Mouse (Mus musculus): ENCODE results near the gene Ift27. TPM values are rescaled to one million over a fixed set of nuclear protein-coding genes. Genes with fewer than 3 reads are reported as not detected.

Ift27 gene
- total RNA-seq (2014; fragmentation: Nextera tagmentation): 53.3 and 75.4 TPM in 2 replicates
- 10.8 and 16.3 TPM in 2 replicates for total RNA-seq (2017)

DNA sequence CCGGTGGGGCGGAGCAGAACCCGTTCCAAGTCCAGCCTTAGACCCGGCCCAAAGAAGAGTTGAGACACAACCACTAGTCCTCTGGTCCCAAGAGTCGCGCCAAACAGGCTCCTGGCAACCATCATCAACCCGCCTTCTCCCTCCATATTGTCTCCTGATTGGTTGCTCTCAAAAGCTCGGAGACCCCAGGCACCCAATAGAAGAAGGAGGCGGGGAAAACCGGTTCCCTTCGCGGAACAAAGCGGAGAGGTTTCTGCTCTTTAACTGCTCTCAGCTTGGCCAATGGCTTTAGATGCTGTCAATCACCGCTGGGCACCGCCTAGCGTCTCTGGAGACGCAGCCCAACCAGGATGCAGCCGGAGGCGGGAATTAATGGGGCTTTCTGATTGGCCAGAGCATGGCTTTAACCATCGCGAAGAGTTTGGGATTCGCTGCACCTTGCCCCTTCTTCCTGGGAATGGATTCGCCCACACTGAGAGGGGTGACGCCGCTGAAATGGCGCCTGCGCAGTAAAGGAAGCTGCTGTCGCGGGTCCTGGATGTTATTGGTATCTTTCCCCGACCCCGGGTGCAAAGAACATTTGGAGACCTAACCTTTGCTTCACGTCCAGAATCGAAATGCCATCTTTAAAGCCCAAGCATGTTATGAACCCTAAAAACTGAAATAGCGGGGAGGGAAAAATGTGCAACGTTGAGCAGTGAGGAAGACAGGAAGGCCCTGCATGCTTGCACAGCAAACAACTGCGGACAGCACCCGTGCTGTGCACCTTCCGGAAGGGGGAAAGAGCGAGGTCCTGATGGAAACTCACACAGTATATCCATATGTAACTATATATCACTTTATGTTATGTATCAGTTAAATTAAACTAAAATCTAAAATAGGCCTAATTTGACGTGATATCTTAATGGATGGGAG, at the start of gene Ift27:
Gene Ift27, minus strand, starts transcription at position 136 of the 915 bp plus-strand sequence.
- peak; percentile 86 for ATAC-seq (replicated peaks; ENCODE audit: poor library complexity, severe bottlenecking)

- ATAC-seq (replicated peaks; ENCODE audit: poor library complexity, severe bottlenecking): no peak
These were observed 41.4 kb upstream of the Ift27 start for GRCm38 (mm10) chr15:78215269-78215668.

DNA sequence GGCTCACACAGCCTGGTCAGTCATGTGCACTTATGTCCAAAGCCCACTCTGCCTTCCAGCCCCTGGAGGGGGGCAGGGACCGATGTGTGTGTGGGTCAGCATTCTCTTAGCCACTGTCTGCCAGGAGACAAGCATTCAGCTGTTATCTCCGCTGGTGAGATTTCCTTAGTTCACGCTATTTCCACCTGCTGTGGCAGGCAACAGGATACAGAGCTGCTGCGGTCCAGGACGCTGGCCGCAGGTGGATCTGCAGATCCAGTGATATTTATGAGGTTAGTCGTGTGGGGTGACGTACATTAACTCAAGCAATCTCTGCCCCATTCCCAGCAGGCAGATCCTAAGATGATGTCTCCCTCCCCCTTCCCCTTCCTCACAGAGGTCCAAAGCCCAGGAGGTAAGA, 37.5 kb upstream of the Ift27 start:
- no peak for ATAC-seq (replicated peaks; ENCODE audit: poor library complexity, severe bottlenecking)

GRCm38 (mm10) chr15:78210203-78210602, 36.3 kb upstream of the Ift27 start:
- peak; percentile 58 for ATAC-seq (replicated peaks; ENCODE audit: poor library complexity, severe bottlenecking)

- ATAC-seq (replicated peaks; ENCODE audit: poor library complexity, severe bottlenecking): no peak
These were observed 32.4 kb upstream of the Ift27 start, which contains the start of gene Pvalb for GRCm38 (mm10) chr15:78206312-78206711. Pvalb (minus strand) TSS chr15:78206400.

DNA sequence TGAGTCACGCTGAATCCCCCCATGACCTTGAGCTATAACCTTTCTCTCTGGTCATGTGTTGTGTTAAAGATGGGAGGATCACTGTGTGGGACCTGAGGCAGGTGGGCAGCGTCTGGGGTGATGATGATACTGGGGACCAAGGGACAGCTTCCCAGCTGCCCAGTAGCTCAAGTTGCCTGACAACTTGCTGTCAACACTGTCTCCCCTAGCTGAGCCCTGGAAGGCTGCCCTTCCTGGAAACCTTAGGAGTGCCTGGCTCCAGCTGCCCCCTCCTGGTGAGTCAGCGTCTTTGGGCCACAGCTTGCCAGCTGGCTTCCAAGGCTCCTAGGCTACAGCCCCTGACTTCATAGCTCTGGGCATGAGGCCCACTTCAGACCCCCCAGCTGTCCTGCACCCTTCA, 31.3 kb upstream of the Ift27 start:
- no peak; the same call in 1 of the 2 replicates for ATAC-seq (replicated peaks; ENCODE audit: poor library complexity, severe bottlenecking)

- ATAC-seq (replicated peaks; ENCODE audit: poor library complexity, severe bottlenecking): no peak; the same call in 1 of the 2 replicates
These were observed 30.3 kb upstream of the Ift27 start for GRCm38 (mm10) chr15:78204053-78204847.

- ATAC-seq (replicated peaks; ENCODE audit: poor library complexity, severe bottlenecking): no peak
These were observed 21.4 kb upstream of the Ift27 start for GRCm38 (mm10) chr15:78195096-78195880.

DNA sequence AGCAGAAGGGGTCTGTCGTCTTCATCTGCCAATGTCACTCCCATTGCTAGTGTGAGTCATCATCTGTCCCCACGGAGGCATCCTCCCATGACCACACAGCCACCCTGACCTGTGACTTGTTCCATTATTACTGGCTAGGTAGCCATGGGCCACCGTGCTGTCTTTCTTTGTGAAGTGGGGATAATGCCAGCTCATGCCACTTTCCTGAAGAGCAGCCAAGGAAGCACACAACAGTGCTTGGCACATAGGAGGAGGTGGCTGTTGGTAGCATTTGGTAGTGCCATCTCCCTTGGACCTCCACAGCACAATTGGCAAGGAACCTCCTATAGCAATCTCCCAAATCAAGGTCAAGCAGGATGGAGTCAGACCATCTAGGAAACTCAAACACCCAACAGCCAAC, 20.4 kb upstream of the Ift27 start:
- ATAC-seq (replicated peaks; ENCODE audit: poor library complexity, severe bottlenecking): no peak

DNA sequence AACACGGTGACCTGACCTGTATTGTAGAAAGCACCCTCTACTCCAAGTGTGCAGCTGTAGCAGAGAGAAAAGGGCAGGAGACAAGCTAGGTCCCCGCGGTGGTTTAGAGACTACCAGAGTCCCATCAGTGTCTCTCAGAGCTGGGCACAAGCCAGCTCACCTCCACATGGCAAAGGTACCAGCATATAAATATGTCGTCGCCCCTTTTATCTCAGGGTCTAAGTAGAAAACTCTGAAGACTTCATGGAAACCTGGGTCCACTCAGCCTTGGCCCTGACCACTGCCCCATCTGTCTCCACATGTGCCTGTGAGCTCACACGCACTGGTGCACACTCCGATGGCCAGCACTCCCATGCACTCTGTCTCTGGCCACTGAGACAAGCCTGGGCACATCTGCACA, 15.7 kb upstream of the Ift27 start:
- ATAC-seq (replicated peaks; ENCODE audit: poor library complexity, severe bottlenecking): no peak

GRCm38 (mm10) chr15:78188546-78188945, 14.6 kb upstream of the Ift27 start:
- ATAC-seq (replicated peaks; ENCODE audit: poor library complexity, severe bottlenecking): no peak

- ATAC-seq (replicated peaks; ENCODE audit: poor library complexity, severe bottlenecking): no peak
These were observed 13.0 kb upstream of the Ift27 start for GRCm38 (mm10) chr15:78186906-78187305.

DNA sequence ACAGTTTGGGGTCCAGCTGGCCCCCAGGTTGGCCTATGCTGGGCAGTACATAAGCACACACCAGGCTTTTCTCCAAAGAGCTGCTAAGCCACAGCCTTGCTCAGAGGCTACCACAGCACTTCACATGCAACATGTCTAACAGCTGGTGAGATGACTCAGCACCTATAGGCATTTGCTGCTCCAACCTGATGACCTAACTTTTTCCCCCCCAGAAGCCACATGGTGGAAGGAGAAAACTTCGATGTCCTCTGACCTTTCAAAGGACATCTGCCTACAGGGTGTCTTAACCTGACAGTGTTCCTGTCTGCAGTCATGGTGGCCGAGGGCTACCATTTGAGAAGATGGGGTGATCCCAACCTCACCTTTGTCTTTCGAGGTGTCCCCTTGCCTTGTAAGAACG, 11.7 kb upstream of the Ift27 start:
- no peak for ATAC-seq (replicated peaks; ENCODE audit: poor library complexity, severe bottlenecking)

GRCm38 (mm10) chr15:78184855-78185254, 10.9 kb upstream of the Ift27 start:
- ATAC-seq (replicated peaks; ENCODE audit: poor library complexity, severe bottlenecking): peak; percentile 98

DNA sequence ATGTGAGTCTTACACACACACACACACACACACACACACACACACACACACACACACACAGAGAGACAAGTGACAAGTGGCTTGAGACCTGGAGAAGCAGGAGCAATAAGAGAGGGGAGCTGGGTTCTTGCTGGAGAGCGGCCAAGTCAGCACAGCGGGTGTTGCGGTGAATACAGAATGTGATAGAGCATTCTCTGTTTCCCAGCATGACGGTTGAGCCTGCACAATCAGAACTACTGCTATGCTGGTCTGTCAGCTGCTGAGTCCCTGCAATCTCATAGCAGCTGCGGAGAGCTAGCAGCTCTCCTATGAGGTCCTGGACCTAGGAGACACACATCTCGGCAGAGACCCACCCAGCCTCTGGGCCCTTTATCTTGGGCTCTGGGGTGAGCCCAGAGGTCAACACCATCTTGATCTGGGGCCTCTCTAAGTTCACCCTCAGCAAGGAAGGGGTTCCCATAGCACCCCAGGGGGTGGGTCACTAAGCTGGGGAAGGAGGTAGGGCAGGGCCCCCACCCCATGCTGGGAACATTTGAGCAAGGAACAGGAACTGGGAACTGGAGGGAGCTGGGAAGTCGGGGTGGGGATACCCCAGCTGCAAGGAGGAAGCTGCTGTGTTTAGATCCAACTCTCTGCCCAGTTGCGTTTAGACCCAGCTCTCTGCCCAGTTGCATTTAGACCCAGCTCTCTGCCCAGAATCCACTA, 7.9 kb upstream of the Ift27 start:
- ATAC-seq (replicated peaks; ENCODE audit: poor library complexity, severe bottlenecking): no peak

- ATAC-seq (replicated peaks; ENCODE audit: poor library complexity, severe bottlenecking): no peak
These were observed 5.9 kb upstream of the Ift27 start for GRCm38 (mm10) chr15:78179775-78180174.

DNA sequence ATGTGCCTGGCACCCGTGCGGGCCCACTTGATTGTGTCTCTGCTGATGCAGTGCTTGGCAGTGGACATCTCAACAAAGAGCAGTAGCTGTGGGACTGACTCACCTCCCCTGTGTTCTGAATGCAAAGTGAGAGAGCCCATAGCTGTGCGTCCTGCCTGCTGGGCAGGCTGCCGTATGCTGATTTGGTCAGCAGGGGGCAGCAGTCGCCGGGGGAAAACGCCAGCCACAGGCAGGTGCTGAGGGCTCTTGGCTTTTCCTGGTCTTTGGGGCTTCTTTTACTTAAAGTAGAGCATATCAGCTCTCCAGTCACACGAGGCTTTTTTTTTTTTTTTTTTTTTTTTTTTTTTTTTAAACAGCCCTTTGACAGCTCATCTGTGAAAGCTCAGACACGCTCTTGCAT, 4.5 kb upstream of the Ift27 start:
- peak; percentile 28 for ATAC-seq (replicated peaks; ENCODE audit: poor library complexity, severe bottlenecking)

DNA sequence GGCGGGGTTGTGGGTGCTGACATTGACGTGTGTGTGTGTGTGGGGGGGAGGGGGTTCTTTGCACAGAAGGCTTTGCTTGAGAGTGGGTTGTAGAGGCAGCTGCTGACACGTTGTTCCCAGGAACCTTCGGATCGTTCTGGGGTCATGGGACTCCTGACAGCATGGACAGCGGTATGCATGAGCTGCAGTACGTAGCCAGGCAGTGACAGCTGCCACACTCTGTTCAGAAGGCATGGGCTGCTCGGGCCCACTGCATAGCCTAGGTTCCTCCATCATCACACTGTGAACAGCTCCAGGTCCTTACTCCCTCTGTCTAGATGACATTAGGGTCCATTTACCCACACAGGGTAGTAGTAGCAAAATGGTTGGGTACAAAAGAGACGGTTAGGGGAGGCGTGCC, 3.4 kb upstream of the Ift27 start:
- no peak for ATAC-seq (replicated peaks; ENCODE audit: poor library complexity, severe bottlenecking)

GRCm38 (mm10) chr15:78174887-78175245, 959 bp upstream of the Ift27 start:
- ATAC-seq (replicated peaks; ENCODE audit: poor library complexity, severe bottlenecking): no peak
